Mouse (Mus musculus): ENCODE data around the gene Cby1. TPM values are rescaled to one million over a fixed set of nuclear protein-coding genes. Genes with fewer than 3 reads are reported as not detected.

Gene Cby1
- polyA plus RNA-seq, 1 experiment, result 19.9 TPM

DNA sequence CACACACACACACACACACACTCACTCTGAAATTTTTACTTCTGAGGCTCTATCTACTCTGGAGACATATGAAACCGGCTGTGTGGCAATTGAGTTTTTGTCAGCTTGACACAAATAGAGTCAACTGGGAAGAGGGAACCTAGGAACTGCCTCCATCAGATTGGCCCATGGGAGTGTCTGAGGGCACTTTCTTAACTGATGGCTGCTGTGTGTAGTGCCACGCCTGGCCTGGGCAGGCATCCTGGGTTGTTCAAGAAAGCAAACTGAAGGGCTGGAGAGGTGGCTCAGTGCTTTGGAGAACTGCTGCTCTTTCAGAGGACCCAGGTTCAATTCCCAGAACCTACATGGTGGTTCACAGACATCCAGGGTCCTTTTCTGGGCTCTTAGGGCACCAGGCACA lies 13.5 kb upstream of the Cby1 start:
- TF ChIP-seq CTCF (IDR thresholded peaks at IDR 0.05; ENCODE audit: borderline replicate concordance, insufficient read depth, low read length) (no peak), POLR2A (IDR thresholded peaks at IDR 0.05; ENCODE audit: low read depth, low read length) (no peak)
- no peak overlapping the region for H3K4me3 ChIP-seq (ENCODE audit: insufficient read depth, low read length)
- no peaks in the 10 kb centered on the region for H3K4me1 ChIP-seq (ENCODE audit: control insufficient read depth, insufficient read depth, low read length)

DNA sequence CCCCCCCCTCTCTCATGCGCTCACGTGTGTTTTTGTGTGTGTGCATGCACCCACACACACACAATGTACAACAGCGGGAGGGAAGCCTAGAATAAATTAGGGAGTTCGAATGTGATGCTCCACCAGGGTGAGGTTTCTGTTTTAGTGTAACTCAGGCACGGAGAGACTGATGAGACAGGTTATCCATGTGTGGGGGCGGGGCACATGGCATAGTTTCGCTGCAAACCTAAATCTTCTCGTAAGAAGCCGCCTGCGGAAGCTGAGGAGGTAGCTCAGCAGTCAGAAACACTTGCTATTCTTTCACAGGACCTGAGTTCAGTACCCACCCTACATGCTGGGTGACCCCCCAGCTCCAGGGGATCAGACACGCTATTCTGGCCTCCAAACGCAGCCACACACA lies 10.9 kb upstream of the Cby1 start:
- no peak for TF ChIP-seq CTCF (IDR thresholded peaks at IDR 0.05; ENCODE audit: borderline replicate concordance, insufficient read depth, low read length)
- H3K4me1 ChIP-seq (ENCODE audit: control insufficient read depth, insufficient read depth, low read length), result no peaks in the 10 kb centered on the region
- H3K4me3 ChIP-seq (ENCODE audit: insufficient read depth, low read length), result no peak overlapping the region
- H3K27ac ChIP-seq (ENCODE audit: insufficient read depth, low read length), result no peak overlapping the region

More for the DNA sequence above, 13.5 kb upstream of the Cby1 start:
- H3K27ac ChIP-seq (ENCODE audit: insufficient read depth, low read length), result no peak overlapping the region

DNA sequence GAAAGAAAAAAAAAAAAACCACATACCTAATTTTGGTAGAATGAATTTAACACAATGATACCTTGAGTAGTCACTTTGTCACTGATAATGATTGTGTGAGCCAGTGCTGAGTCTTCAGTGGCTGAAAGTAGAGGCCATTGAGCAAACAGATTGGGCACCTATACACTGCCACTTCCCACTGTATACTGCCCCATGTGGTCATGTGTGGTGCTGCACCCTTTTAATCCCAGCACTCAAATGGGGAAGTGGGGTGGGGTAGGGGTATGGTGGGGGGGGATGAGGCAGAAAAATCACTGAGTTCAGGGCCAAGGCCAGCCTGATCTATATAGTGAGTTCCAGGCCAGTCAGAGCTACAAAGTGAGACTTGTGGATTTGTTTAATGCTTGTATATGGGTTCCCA lies 8.4 kb upstream of the Cby1 start:
- no peak overlapping the region for H3K27ac ChIP-seq (ENCODE audit: insufficient read depth, low read length)
- no peak overlapping the region for H3K4me3 ChIP-seq (ENCODE audit: insufficient read depth, low read length)
- TF ChIP-seq CTCF (IDR thresholded peaks at IDR 0.05; ENCODE audit: borderline replicate concordance, insufficient read depth, low read length) (peak; percentile 45; the same call in 1 of the 2 replicates), POLR2A (IDR thresholded peaks at IDR 0.05; ENCODE audit: low read depth, low read length) (no peak)
- H3K4me1 ChIP-seq (ENCODE audit: control insufficient read depth, insufficient read depth, low read length), result no peaks in the 10 kb centered on the region

DNA sequence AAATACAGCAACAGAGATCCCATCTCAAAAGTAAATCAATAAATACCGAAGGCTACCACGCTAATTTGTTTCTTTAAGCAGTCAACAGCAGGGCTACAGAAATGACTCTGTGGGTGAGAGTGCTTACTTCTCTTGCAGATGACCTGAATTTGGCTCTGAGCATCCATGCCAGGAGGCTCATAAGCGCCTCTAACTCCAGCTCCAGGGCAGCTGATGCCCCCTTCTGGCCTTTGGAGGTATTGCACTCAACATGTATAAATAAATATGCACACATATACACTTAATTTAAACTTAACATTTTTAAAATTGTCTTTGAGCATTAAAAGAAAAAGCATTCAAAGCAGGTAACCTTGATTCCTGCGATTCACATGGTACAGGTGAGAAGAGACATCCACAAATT lies 7.5 kb upstream of the Cby1 start:
- TF ChIP-seq POLR2A (IDR thresholded peaks at IDR 0.05; ENCODE audit: low read depth, low read length) (no peak), CTCF (IDR thresholded peaks at IDR 0.05; ENCODE audit: borderline replicate concordance, insufficient read depth, low read length) (peak; percentile 9; the same call in 1 of the 2 replicates)
- no peaks in the 10 kb centered on the region for H3K4me1 ChIP-seq (ENCODE audit: control insufficient read depth, insufficient read depth, low read length)
- no peak overlapping the region for H3K4me3 ChIP-seq (ENCODE audit: insufficient read depth, low read length)
- H3K27ac ChIP-seq (ENCODE audit: insufficient read depth, low read length), result no peak overlapping the region

DNA sequence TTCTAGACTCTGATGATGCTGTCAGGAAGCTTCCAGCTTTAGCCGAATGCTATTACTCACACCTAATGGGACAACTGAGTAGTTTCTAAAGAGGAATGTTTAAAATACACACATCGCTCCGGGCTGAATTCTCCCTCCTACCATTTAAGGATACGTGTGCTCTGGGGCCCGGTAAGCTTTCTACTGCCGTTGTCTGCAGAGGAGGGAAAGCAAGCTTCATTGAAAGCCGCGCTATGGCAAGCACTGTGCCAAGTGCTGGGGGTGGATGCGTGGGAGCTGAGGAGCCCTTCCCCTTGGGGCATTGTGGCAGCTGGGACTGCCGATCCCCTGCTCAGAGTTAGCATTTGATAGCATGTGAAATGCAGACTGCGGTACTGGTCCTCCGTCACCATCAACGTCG lies 2.5 kb upstream of the Cby1 start:
- Histone ChIP-seq H3K4me3 (ENCODE audit: insufficient read depth, low read length) (no peak overlapping the region), H3K27ac (ENCODE audit: insufficient read depth, low read length) (no peak overlapping the region), H3K4me1 (ENCODE audit: control insufficient read depth, insufficient read depth, low read length) (no peaks in the 10 kb centered on the region)
- no peak for TF ChIP-seq CTCF (IDR thresholded peaks at IDR 0.05; ENCODE audit: borderline replicate concordance, insufficient read depth, low read length)
- TF ChIP-seq POLR2A (IDR thresholded peaks at IDR 0.05; ENCODE audit: low read depth, low read length), result no peak

DNA sequence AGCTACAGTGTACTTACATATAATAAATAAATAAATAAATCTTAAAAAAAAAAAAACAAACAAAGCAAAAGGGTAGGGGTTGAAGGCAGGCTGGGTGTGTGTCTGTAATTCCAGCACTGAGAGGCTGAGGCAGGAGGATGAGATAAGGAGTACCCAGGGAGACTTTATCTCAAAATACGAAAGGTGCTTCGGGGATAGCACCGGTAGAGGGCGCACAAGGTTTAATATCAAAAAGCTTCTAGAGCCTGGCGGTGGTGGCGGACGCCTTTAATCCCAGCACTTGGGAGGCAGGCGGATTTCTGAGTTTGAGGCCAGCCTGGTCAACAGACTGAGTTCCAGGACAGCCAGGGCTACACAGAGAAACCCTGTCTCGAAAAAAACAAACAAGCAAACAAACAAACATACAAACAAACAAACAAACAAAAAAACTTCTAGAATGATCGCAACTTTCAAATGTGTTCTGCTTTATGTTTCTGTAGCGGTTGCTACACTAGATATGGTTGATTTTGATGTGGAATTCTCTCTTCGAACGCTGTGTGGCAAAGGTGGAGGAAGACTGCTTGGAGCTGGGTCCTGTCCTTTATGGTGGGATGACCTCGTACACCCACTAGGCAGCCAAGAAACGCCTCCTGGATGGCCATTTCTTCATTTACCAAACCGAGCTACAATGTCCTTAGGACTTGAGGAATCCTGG lies 1.0 kb upstream of the Cby1 start:
- no peaks in the 10 kb centered on the region for H3K4me1 ChIP-seq (ENCODE audit: control insufficient read depth, insufficient read depth, low read length)
- TF ChIP-seq CTCF (IDR thresholded peaks at IDR 0.05; ENCODE audit: borderline replicate concordance, insufficient read depth, low read length) (no peak), POLR2A (IDR thresholded peaks at IDR 0.05; ENCODE audit: low read depth, low read length) (no peak)
- no peak overlapping the region for H3K27ac ChIP-seq (ENCODE audit: insufficient read depth, low read length)
- H3K4me3 ChIP-seq (ENCODE audit: insufficient read depth, low read length), result peak overlapping the region; percentile 71

DNA sequence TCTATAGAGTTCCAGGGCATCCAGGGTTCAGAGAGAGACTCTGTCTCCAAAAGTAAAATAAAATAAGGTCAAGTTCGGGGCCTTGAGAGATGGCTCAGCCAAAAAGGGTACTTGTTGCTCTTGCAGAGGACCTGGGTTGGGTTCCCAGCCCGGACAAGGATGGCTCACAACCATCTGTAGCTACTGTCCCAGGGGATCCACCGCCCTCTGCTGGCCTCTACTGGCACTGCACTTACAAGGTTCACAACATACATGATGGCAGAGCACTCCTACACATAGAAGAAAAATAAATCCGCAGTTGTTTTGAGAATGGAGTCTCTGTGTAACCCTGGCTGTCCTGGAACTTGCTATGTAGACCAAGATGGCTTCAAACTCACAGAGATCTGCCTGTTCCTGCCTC lies 2.9 kb downstream of the Cby1 start:
- TF ChIP-seq POLR2A (IDR thresholded peaks at IDR 0.05; ENCODE audit: low read depth, low read length), result no peak
- peak; percentile 46; the same call in 1 of the 2 replicates for TF ChIP-seq CTCF (IDR thresholded peaks at IDR 0.05; ENCODE audit: borderline replicate concordance, insufficient read depth, low read length)
- H3K4me1 ChIP-seq (ENCODE audit: control insufficient read depth, insufficient read depth, low read length), result no peaks in the 10 kb centered on the region
- H3K27ac ChIP-seq (ENCODE audit: insufficient read depth, low read length), result no peak overlapping the region
- H3K4me3 ChIP-seq (ENCODE audit: insufficient read depth, low read length), result no peak overlapping the region

DNA sequence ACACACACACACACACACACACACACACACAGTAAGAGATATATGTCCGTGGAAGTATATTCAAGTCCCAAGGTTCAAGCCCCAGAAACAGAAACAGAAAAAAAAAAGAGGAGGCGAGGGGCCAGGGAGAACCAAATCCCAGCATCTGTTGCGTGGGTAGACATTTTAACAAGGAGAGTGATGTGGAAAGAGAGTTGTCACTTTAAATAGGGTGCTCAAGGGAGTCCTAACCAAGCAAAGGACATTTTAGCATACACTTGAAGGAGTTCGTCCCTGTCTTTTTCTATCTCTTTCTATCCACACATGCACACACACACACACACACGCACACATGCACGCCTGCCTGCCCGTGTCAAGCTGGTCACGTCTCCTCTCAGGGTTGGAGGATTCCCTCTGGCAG lies 5.7 kb downstream of the Cby1 start:
- H3K4me1 ChIP-seq (ENCODE audit: control insufficient read depth, insufficient read depth, low read length), result no peaks in the 10 kb centered on the region
- no peak for TF ChIP-seq POLR2A (IDR thresholded peaks at IDR 0.05; ENCODE audit: low read depth, low read length)
- no peak for TF ChIP-seq CTCF (IDR thresholded peaks at IDR 0.05; ENCODE audit: borderline replicate concordance, insufficient read depth, low read length)
- H3K4me3 ChIP-seq (ENCODE audit: insufficient read depth, low read length), result no peak overlapping the region
- H3K27ac ChIP-seq (ENCODE audit: insufficient read depth, low read length), result no peak overlapping the region

DNA sequence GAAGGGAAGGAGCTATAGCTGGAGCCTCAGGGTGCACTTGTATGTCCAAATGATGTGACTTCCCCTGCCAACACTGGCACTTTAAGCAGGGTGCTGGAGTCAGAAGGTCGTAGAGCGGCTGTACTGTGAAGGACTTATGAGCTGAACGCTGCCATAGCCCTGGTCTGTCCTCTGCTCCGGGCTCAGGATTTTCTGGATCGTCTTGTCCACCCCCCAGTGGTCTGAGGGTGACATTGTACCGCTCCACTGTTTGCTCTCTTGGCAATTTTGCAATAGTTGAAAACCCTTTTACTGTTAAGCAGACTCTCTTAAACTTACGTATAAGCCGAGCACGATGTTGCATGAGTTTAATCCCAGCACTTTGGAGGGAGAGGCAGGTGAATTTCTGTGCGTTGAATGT lies 10.2 kb downstream of the Cby1 start:
- no peak overlapping the region for H3K27ac ChIP-seq (ENCODE audit: insufficient read depth, low read length)
- H3K4me3 ChIP-seq (ENCODE audit: insufficient read depth, low read length), result no peak overlapping the region
- TF ChIP-seq POLR2A (IDR thresholded peaks at IDR 0.05; ENCODE audit: low read depth, low read length) (no peak), CTCF (IDR thresholded peaks at IDR 0.05; ENCODE audit: borderline replicate concordance, insufficient read depth, low read length) (no peak)
- peaks cover 5% of the 10 kb centered on the region; the same call in 1 of the 2 replicates for H3K4me1 ChIP-seq (ENCODE audit: control insufficient read depth, insufficient read depth, low read length)

DNA sequence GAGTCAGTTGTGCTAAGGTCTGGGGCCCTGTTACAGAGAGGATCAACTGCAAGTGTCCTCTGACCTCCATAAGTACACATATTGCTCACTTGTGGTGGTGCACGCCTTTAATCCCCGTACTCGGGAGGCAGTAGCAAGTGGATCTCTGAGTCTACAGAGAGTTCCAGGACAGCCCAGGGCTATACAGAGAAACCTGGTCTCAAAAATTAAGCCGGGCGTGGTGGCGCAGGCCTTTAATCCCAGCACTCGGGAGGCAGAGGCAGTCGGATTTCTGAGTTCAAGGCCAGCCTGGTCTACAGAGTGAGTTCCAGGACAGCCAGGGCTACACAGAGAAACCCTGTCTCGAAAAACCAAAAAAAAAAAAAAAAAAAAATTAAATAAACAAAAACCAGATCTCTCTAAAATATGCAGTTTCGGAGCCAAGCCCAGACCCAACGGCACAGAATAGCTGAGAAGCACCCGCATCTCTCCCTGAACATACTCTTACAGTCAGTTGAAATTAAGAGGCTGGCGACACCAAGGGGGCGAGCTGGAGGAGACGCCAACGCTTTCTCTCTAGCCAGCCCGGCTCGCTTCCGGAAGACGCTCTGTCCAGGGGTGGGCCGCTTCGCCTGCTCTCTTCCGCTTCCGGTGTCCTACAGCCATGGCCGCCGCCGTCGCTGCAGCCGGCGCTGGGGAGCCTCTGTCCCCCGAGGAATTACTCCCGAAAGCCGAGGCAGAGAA lies 11.4 kb downstream of the Cby1 start, which contains the start of gene Tomm22:
Tomm22 (plus strand) TSS at position 613 of the 723 bp plus-strand sequence.
- H3K4me1 ChIP-seq (ENCODE audit: control insufficient read depth, insufficient read depth, low read length), result peaks cover 5% of the 10 kb centered on the region; the same call in 1 of the 2 replicates
- TF ChIP-seq POLR2A (IDR thresholded peaks at IDR 0.05; ENCODE audit: low read depth, low read length) (peak; percentile 72), CTCF (IDR thresholded peaks at IDR 0.05; ENCODE audit: borderline replicate concordance, insufficient read depth, low read length) (no peak)
- no peak within 1 kb of the TSS for H3K27ac ChIP-seq (ENCODE audit: insufficient read depth, low read length)
- peak within 1 kb of the TSS; percentile 86 for H3K4me3 ChIP-seq (ENCODE audit: insufficient read depth, low read length)
